Mouse (Mus musculus) bone marrow macrophage, adult 2 months (primary cell): ENCODE data around the gene Dnajc10.

ENCODE experiments used
- CTCF ChIP-seq: IDR thresholded peaks from 2 replicates; pipeline ENCODE4 v1.5.1; 2012; ENCODE audit warnings: low read depth, mild to moderate bottlenecking, low read length, moderate library complexity
- POLR2A ChIP-seq: IDR thresholded peaks from 2 replicates; pipeline ENCODE4 v1.6.1; 2012; ENCODE audit warnings: mild to moderate bottlenecking, low read depth, low read length, borderline replicate concordance

GRCm38 (mm10) chr2:80356656-80357231 is 41.5 kb downstream of the Dnajc10 start:
- TF ChIP-seq CTCF: no peak
- no peak for TF ChIP-seq POLR2A
